Mouse (Mus musculus) layer of hippocampus, adult 18-20 months (tissue): ENCODE measurements at regions not wholly inside any gene's neighbourhood (a gene's known extent, or its start where the extent isn't known, plus 50 kb on each side); places are given as distances from the start of the nearest gene placed in this dataset.

ENCODE experiments used
- DNase-seq, 2 experiments: peaks; one replicate each; pipeline ENCODE4 v3.0.0; 2022; ENCODE audit warnings: low spot score in 2 of 2

- no peak for DNase-seq
These were observed 61.7 kb downstream of the Thnsl1 start for GRCm38 (mm10) chr2:21267149-21267761.

- no peak for DNase-seq
These were observed 64.7 kb downstream of the Thnsl1 start for GRCm38 (mm10) chr2:21269989-21270846.

GRCm38 (mm10) chr2:21273416-21273815 lies 67.9 kb downstream of the Thnsl1 start:
- DNase-seq: no peak

- peak in 1 of 2 experiments; percentile 46 for DNase-seq
These were observed 69.8 kb downstream of the Thnsl1 start for GRCm38 (mm10) chr2:21275315-21275714.

GRCm38 (mm10) chr2:21280794-21281420 lies 75.4 kb downstream of the Thnsl1 start:
- peak; percentile 71 to 92 for DNase-seq

- no peak for DNase-seq
These were observed 77.1 kb downstream of the Thnsl1 start for GRCm38 (mm10) chr2:21282505-21283200.

- DNase-seq: no peak
These were observed 79.4 kb downstream of the Thnsl1 start for GRCm38 (mm10) chr2:21284881-21285280.

- DNase-seq: no peak
These were observed 79.6 kb upstream of the Gpr158 start for GRCm38 (mm10) chr2:21287786-21288185.

GRCm38 (mm10) chr2:21292669-21293151 lies 74.6 kb upstream of the Gpr158 start:
- peak; percentile 30 to 48 for DNase-seq

GRCm38 (mm10) chr2:21294002-21294401 lies 73.3 kb upstream of the Gpr158 start:
- DNase-seq: no peak

GRCm38 (mm10) chr2:21299681-21300080 lies 67.7 kb upstream of the Gpr158 start:
- DNase-seq: no peak
